Comparison of ENCODE assay signal across 22 mouse cellular contexts in genomic region chr9:120689025-120689424, GRCm38 (mm10).
"Had no signal": no experiment of that assay in that cellular context is flagged by ENCODE, and none has a peak within 500 bp of the region (broad histone marks: within the 10 kb centered on the region; RNA-seq: fewer than 3 reads in every experiment).

No protein-coding gene starts in this region.

- H3K9me3 ChIP-seq: limb, embryonic 10.5 days; limb, embryonic 13.5 days; liver, embryonic 12.5 days; liver, embryonic 15.5 days; lung, embryonic 15.5 days; neural tube, embryonic 13.5 days; stomach, embryonic 15.5 days had no signal

- H3K4me2 ChIP-seq: limb, embryonic 13.5 days; liver, embryonic 12.5 days; liver, embryonic 15.5 days; lung, embryonic 15.5 days; neural tube, embryonic 13.5 days; stomach, embryonic 15.5 days had no signal

- H3K4me3 ChIP-seq: layer of hippocampus, adult 2 months; limb, embryonic 10.5 days; limb, embryonic 13.5 days; liver, embryonic 12.5 days; liver, embryonic 15.5 days; lung, embryonic 15.5 days; myocyte; neural tube, embryonic 13.5 days; stomach, embryonic 15.5 days had no signal

- ATAC-seq: liver, embryonic 12.5 days had no signal

- H3K27ac ChIP-seq: layer of hippocampus, adult 2 months; liver, embryonic 12.5 days; liver, embryonic 15.5 days; lung, embryonic 15.5 days; neural tube, embryonic 13.5 days had no signal

- DNase-seq: kidney, adult 18-20 months; kidney, adult 9 months; kidney, postnatal 14 days; kidney, postnatal 4 days; layer of hippocampus, adult 9-11 months; liver; lung, adult 18-20 months; lung, postnatal 10 days; lung, postnatal 4 days; retina, postnatal 1 day; right cerebral cortex, postnatal 25 days; spleen, adult 18-20 months; thymus, postnatal 25 days had no signal

- H3K27me3 ChIP-seq: limb, embryonic 13.5 days; liver, embryonic 15.5 days; lung, embryonic 15.5 days; neural tube, embryonic 13.5 days; stomach, embryonic 15.5 days had no signal

- H3K36me3 ChIP-seq: limb, embryonic 10.5 days; limb, embryonic 13.5 days; liver, embryonic 12.5 days; liver, embryonic 15.5 days; lung, embryonic 15.5 days; neural tube, embryonic 13.5 days; stomach, embryonic 15.5 days had no signal

- H3K9ac ChIP-seq: limb, embryonic 13.5 days; liver, embryonic 12.5 days; liver, embryonic 15.5 days; lung, embryonic 15.5 days; neural tube, embryonic 13.5 days; stomach, embryonic 15.5 days had no signal
